Mouse (Mus musculus) liver, embryonic 13.5 days (tissue): ENCODE measurements around the gene Olfr31. TPM values are rescaled to one million over a fixed set of nuclear protein-coding genes. Genes with fewer than 3 reads are reported as not detected.

Experiments used
- ATAC-seq: fragments of 200-750 bp; cut with Nextera tagmentation; 2 replicates; pipeline ENCODE4 v1.8.0; 2017; ENCODE audit warnings: low read depth, mild to moderate bottlenecking, moderate number of reproducible peaks, moderate library complexity
- DNase-seq: peaks from one replicate; pipeline ENCODE4 v3.0.0; 2022
- H3K27ac ChIP-seq: fragments of 300-500 bp; sonication (generic); 2 replicates; pipeline ENCODE4 v1.5.1; 2015; ENCODE audit warnings: moderate library complexity, mild to moderate bottlenecking, inconsistent platforms
- H3K27me3 ChIP-seq: fragments of 300-500 bp; sonication (generic); 2 replicates; pipeline ENCODE4 v1.6.1; 2015; ENCODE audit warnings: mild to moderate bottlenecking, inconsistent platforms
- H3K36me3 ChIP-seq: fragments of 300-500 bp; sonication (generic); 2 replicates; pipeline ENCODE4 v1.6.1; 2015; ENCODE audit warnings: mild to moderate bottlenecking, inconsistent platforms
- H3K4me1 ChIP-seq: fragments of 300-500 bp; sonication (generic); replicated peaks from 2 replicates; pipeline ENCODE4 v1.6.1; 2015; ENCODE audit warnings: inconsistent platforms
- H3K4me2 ChIP-seq: fragments of 300-500 bp; sonication (generic); 2 replicates; pipeline ENCODE4 v1.6.1; 2015; ENCODE audit warnings: inconsistent platforms, mild to moderate bottlenecking, moderate library complexity
- H3K4me3 ChIP-seq: fragments of 300-500 bp; sonication (generic); replicated peaks from 2 replicates; pipeline ENCODE4 v1.5.1; 2015; ENCODE audit warnings: mild to moderate bottlenecking, inconsistent platforms
- H3K9ac ChIP-seq: fragments of 300-500 bp; sonication (generic); 2 replicates; pipeline ENCODE4 v1.6.1; 2015; ENCODE audit warnings: mild to moderate bottlenecking, inconsistent platforms
- H3K9me3 ChIP-seq: fragments of 300-500 bp; sonication (generic); replicated peaks from 2 replicates; pipeline ENCODE4 v1.6.1; 2016; ENCODE audit warnings: inconsistent platforms
- WGBS: fragments of 180-500 bp; shearing (Covaris S2); methylation state at CpG from one replicate; pipeline ENCODE4 v1.1.7; 2015; ENCODE audit not compliant: insufficient replicate concordance; 5-methylcytosine and 5-hydroxymethylcytosine counted together
- polyA plus RNA-seq: library from polyadenylated mRNA; unstranded; fragments of >200 nt; fragmentation: Nextera tagmentation; extraction: Ambion mirVana; gene quantifications from 2 replicates; pipeline ENCODE4 v1.2.1, GENCODE M21; 2015

Gene Olfr31
- polyA plus RNA-seq, 1 experiment from 2014 or later = not detected

- Histone ChIP-seq H3K27me3 (no peaks in the 10 kb centered on the region), H3K27ac (no peak overlapping the region), H3K36me3 (peaks cover 30% of the 10 kb centered on the region), H3K4me1 (peaks cover 13% of the 10 kb centered on the region), H3K4me2 (no peak overlapping the region), H3K4me3 (no peak overlapping the region), H3K9me3 (peaks cover 70% of the 10 kb centered on the region), H3K9ac (no peak overlapping the region)
- WGBS = 83% methylated on average over 20 of the region's 20 CpGs
- DNase-seq (no peak), ATAC-seq (no peak)
Measured at GRCm38 (mm10) chr14:14349485-14350262, 27.0 kb downstream of the Olfr31 start.

GRCm38 (mm10) chr14:14350263-14351147 lies 27.9 kb downstream of the Olfr31 start:
- Histone ChIP-seq H3K4me1 (peaks cover 12% of the 10 kb centered on the region), H3K9ac (no peak overlapping the region), H3K9me3 (peaks cover 78% of the 10 kb centered on the region), H3K27ac (no peak overlapping the region), H3K27me3 (no peaks in the 10 kb centered on the region), H3K4me3 (no peak overlapping the region), H3K4me2 (no peak overlapping the region), H3K36me3 (peaks cover 30% of the 10 kb centered on the region)
- 89% methylated on average over 29 of the region's 29 CpGs for WGBS
- ATAC-seq = no peak
- DNase-seq = no peak

DNA sequence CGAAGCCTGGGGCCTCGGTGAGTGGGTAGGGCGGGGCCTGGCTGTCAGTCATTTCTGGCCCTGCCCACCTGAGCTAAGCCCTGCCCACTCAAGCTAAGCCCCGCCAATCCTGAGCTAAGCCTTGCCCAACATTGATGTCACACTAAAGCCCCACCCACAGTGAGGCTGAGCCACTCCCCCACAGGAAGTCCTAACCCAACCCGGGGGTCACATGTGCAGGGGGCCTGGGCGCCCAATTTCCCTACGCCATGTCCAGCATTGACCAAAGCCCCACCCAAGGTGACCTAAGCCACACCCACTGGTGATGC lies 28.5 kb downstream of the Olfr31 start:
- no peak overlapping the region for H3K4me3 ChIP-seq
- DNase-seq (no peak), ATAC-seq (no peak)
- WGBS = 81% methylated on average over 7 of the region's 7 CpGs
- H3K27me3 ChIP-seq = no peaks in the 10 kb centered on the region
- no peak overlapping the region for H3K27ac ChIP-seq
- no peak overlapping the region for H3K9ac ChIP-seq
- peaks cover 30% of the 10 kb centered on the region for H3K36me3 ChIP-seq
- peaks cover 6% of the 10 kb centered on the region for H3K4me1 ChIP-seq
- peaks cover 80% of the 10 kb centered on the region for H3K9me3 ChIP-seq
- H3K4me2 ChIP-seq = no peak overlapping the region

DNA sequence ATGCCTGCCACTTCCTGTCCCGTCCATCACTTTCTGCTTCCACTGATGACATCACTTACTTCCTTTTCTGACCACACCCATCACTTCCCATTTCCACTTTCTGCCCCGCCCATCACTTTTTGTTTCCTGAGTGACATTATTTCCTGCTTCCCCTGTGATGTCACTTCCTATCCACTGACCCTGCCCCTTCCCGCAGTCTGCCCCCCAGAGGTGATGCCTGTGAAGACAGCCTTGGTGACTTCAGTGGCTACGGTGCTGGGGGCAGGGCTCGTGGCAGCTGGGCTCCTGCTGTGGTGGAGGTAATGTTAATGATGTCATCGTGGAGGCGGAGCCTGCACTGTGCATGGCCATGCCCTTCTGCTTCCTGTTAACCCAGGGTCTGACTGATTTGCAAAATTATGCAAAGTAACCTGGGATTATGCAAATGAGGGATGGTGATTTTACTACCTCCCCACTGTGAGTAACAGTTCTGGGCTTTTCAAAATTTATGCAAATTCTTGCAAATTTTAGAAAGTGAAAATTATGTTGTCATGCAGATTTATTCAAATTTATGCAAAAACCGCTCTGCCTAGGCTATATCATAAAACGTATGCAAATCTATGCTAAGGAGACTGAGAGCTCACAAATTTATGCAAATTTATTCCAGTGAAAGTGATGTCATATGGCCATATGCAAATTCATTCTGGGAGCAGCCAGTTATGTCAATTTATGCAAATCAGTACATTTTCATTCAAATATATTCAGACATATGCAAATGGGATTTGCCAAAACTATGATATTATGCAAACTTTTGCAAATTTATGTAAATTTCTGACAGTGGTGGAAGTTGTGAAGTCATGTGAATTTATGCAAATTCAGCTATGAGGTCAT lies 29.3 kb downstream of the Olfr31 start:
- Histone ChIP-seq H3K9ac (no peak overlapping the region), H3K4me1 (no peaks in the 10 kb centered on the region), H3K27me3 (no peaks in the 10 kb centered on the region), H3K9me3 (peaks cover 77% of the 10 kb centered on the region), H3K4me2 (no peak overlapping the region), H3K36me3 (peaks cover 30% of the 10 kb centered on the region), H3K4me3 (no peak overlapping the region), H3K27ac (no peak overlapping the region)
- no peak for ATAC-seq
- no peak for DNase-seq
- 73% methylated on average over 9 of the region's 9 CpGs for WGBS

DNA sequence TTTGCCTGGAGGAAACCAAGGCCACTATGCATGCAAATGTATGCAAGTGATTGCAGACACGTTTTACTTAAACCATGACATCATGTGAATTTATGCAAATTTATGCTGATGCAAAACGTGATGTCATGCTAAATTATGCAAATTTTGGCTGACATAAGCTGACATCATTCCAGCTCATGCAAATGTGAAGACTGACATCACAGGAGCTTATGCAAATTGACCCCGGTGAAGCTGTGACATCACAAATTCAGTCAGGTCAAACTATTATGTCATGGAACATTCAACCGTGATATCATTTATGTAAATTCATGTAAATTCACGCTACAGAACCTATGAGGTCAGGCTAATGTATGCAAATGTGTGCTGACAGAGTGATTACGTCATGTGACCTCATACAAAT lies 30.0 kb downstream of the Olfr31 start:
- H3K4me2 ChIP-seq = no peak overlapping the region
- 67% methylated on average over 6 of the region's 6 CpGs for WGBS
- no peak overlapping the region for H3K9ac ChIP-seq
- H3K4me3 ChIP-seq = no peak overlapping the region
- peaks cover 70% of the 10 kb centered on the region for H3K9me3 ChIP-seq
- DNase-seq = no peak
- H3K36me3 ChIP-seq = peaks cover 28% of the 10 kb centered on the region
- ATAC-seq = no peak
- no peak overlapping the region for H3K27ac ChIP-seq
- no peaks in the 10 kb centered on the region for H3K4me1 ChIP-seq
- no peaks in the 10 kb centered on the region for H3K27me3 ChIP-seq

- DNase-seq (no peak), ATAC-seq (no peak)
- H3K9me3 ChIP-seq = peaks cover 64% of the 10 kb centered on the region
- WGBS = 74% methylated on average over 7 of the region's 7 CpGs
- H3K4me1 ChIP-seq = no peaks in the 10 kb centered on the region
- no peaks in the 10 kb centered on the region for H3K27me3 ChIP-seq
- peaks cover 24% of the 10 kb centered on the region for H3K36me3 ChIP-seq
- H3K4me3 ChIP-seq = no peak overlapping the region
- H3K9ac ChIP-seq = no peak overlapping the region
- no peak overlapping the region for H3K4me2 ChIP-seq
- H3K27ac ChIP-seq = no peak overlapping the region
Measured at GRCm38 (mm10) chr14:14353081-14353732, 30.6 kb downstream of the Olfr31 start.

DNA sequence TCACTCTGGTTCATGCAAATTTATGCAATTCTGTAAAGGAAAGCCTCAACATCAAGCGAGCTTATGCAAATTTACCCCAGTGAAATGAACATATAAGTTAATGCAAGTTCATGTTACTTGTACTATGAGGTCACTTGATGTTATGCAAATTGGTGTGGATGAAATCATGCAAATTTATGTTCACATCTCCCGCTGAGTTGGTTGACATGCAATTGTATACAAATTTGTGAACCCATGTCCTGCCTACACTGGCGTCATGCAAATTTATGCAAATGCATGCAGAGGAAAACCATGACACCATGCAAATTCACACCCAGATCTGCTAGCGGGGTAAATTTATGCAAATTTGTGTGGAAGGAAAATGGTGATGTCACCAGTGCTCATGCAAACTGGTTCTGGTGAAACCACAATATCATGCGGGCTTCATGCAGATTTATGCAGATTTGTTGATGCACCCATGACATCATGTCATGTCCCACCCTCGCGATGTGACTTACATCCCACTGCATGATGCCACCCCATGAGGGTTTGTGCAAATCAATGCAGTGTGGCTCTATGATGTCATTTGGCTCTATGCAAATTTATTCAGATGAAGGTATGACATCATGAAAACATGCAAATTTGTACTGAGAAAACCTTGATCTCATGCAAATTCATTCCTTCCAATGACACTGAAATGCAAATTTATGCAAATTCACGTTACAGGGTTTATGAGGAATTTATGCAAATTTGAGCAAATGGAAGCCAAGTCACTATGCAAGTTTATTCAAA lies 31.3 kb downstream of the Olfr31 start:
- peaks cover 57% of the 10 kb centered on the region for H3K9me3 ChIP-seq

DNA sequence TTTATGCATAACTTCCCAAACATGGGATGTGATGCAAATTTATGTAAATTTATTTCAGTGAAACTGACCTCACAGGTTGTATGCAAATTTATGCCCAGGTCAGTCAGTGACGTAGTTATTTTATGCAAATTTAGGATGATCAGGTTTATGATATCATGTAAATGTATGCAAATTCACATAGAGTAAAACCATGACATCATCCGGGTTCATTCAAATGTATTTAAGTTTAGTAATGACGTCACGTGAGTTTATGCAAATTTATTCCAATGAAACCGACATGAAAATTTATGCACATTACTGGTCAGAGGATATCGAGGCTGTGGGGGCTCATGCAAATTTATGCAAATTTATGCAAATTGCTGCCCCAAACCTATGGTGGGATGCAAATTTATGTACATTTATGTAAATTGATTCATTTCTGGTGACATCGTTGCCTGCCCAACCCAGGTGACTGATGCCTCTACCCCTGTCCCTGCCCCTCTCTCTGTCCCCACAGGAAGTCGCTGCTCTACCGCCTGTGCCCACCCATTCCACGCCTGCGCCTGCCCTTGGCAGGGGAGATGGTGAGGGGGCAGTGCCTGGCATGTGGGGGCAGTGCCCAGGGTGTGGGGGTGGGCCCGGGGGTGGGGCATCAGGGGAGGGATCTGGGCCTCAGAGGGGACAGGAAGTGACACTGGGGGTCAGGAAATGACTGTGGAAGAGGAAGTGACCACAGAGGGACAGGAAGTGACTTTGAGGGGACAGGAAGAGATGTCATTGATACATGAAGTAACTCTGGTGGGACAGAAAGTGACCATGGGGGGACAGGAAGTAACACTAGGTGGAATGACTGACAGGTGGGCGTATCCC lies 32.1 kb downstream of the Olfr31 start:
- 81% methylated on average over 13 of the region's 13 CpGs for WGBS
- ATAC-seq = no peak

More for the DNA sequence above, 31.3 kb downstream of the Olfr31 start:
- Histone ChIP-seq H3K27ac (no peak overlapping the region), H3K27me3 (no peaks in the 10 kb centered on the region), H3K4me1 (no peaks in the 10 kb centered on the region), H3K36me3 (peaks cover 24% of the 10 kb centered on the region), H3K9ac (no peak overlapping the region), H3K4me3 (no peak overlapping the region), H3K4me2 (no peak overlapping the region)
- DNase-seq (no peak), ATAC-seq (no peak)
- WGBS = 80% methylated on average over 8 of the region's 8 CpGs

GRCm38 (mm10) chr14:14355360-14355646 lies 32.7 kb downstream of the Olfr31 start:
- Histone ChIP-seq H3K4me1 (no peaks in the 10 kb centered on the region), H3K4me3 (no peak overlapping the region), H3K27me3 (no peaks in the 10 kb centered on the region), H3K27ac (no peak overlapping the region), H3K9me3 (peaks cover 43% of the 10 kb centered on the region), H3K9ac (no peak overlapping the region), H3K36me3 (peaks cover 13% of the 10 kb centered on the region), H3K4me2 (no peak overlapping the region)
- DNase-seq (no peak), ATAC-seq (no peak)
- WGBS = 71% methylated on average over 8 of the region's 8 CpGs

More for the DNA sequence above, 32.1 kb downstream of the Olfr31 start:
- Histone ChIP-seq H3K4me1 (no peaks in the 10 kb centered on the region), H3K4me2 (no peak overlapping the region), H3K9ac (no peak overlapping the region), H3K27me3 (no peaks in the 10 kb centered on the region), H3K36me3 (peaks cover 17% of the 10 kb centered on the region), H3K9me3 (peaks cover 49% of the 10 kb centered on the region), H3K4me3 (no peak overlapping the region), H3K27ac (no peak overlapping the region)
- DNase-seq = no peak
